Mouse (Mus musculus): Measurements from ENCODE around the gene Sdk1.
A peak's percentile ranks its signal among the peaks of the same experiment; 100 is the strongest.

Sdk1 gene

GRCm38 (mm10) chr5:141902544-141903250, 661.4 kb downstream of the Sdk1 start:
- DNase-seq, result no peak

- DNase-seq, result no peak
Observed at GRCm38 (mm10) chr5:141910444-141910843, 669.2 kb downstream of the Sdk1 start.

GRCm38 (mm10) chr5:141910886-141911285, 669.6 kb downstream of the Sdk1 start:
- DNase-seq, result no peak

GRCm38 (mm10) chr5:141912881-141913280, 671.6 kb downstream of the Sdk1 start:
- DNase-seq, result no peak

- no peak for DNase-seq
Observed at GRCm38 (mm10) chr5:141916954-141917353, 675.7 kb downstream of the Sdk1 start.

- DNase-seq, result no peak
Observed at GRCm38 (mm10) chr5:141939000-141939399, 697.7 kb downstream of the Sdk1 start.

GRCm38 (mm10) chr5:141940636-141941035, 699.3 kb downstream of the Sdk1 start:
- DNase-seq, result no peak

GRCm38 (mm10) chr5:141950791-141951190, 709.5 kb downstream of the Sdk1 start:
- DNase-seq, result no peak

GRCm38 (mm10) chr5:141952270-141952669, 711.0 kb downstream of the Sdk1 start:
- DNase-seq, result no peak

GRCm38 (mm10) chr5:141952708-141953490, 711.6 kb downstream of the Sdk1 start:
- no peak for DNase-seq

- DNase-seq, result no peak
Observed at GRCm38 (mm10) chr5:141971071-141971470, 729.8 kb downstream of the Sdk1 start.

- no peak for DNase-seq
Observed at GRCm38 (mm10) chr5:141979511-141979910, 738.2 kb downstream of the Sdk1 start.

GRCm38 (mm10) chr5:141980746-141981145, 739.5 kb downstream of the Sdk1 start:
- DNase-seq, result no peak

- DNase-seq, result no peak
Observed at GRCm38 (mm10) chr5:141984322-141984721, 743.0 kb downstream of the Sdk1 start.

GRCm38 (mm10) chr5:141985003-141985402, 743.7 kb downstream of the Sdk1 start:
- DNase-seq, result peak; percentile 40 to 46

- no peak for DNase-seq
Observed at GRCm38 (mm10) chr5:141985551-141985950, 744.3 kb downstream of the Sdk1 start.

- no peak for DNase-seq
Observed at GRCm38 (mm10) chr5:141987287-141987799, 746.1 kb downstream of the Sdk1 start.

GRCm38 (mm10) chr5:141988685-141989084, 747.4 kb downstream of the Sdk1 start:
- no peak for DNase-seq

- DNase-seq, result no peak
Observed at GRCm38 (mm10) chr5:141994192-141994591, 752.9 kb downstream of the Sdk1 start.

- no peak for DNase-seq
Observed at GRCm38 (mm10) chr5:142000247-142000646, 759.0 kb downstream of the Sdk1 start.

GRCm38 (mm10) chr5:142001131-142001530, 759.8 kb downstream of the Sdk1 start:
- DNase-seq, result no peak

GRCm38 (mm10) chr5:142001973-142002372, 760.7 kb downstream of the Sdk1 start:
- DNase-seq, result no peak

GRCm38 (mm10) chr5:142010189-142010588, 768.9 kb downstream of the Sdk1 start:
- no peak for DNase-seq

GRCm38 (mm10) chr5:142017001-142017400, 775.7 kb downstream of the Sdk1 start:
- DNase-seq, result no peak

All from cerebellum, postnatal 36 days (tissue).